Mouse (Mus musculus): ENCODE results near the gene Arpc2. TPM values are rescaled to one million over a fixed set of nuclear protein-coding genes. Genes with fewer than 3 reads are reported as not detected.

The Arpc2 gene
- polyA plus RNA-seq, 1 experiment = 150 TPM

DNA sequence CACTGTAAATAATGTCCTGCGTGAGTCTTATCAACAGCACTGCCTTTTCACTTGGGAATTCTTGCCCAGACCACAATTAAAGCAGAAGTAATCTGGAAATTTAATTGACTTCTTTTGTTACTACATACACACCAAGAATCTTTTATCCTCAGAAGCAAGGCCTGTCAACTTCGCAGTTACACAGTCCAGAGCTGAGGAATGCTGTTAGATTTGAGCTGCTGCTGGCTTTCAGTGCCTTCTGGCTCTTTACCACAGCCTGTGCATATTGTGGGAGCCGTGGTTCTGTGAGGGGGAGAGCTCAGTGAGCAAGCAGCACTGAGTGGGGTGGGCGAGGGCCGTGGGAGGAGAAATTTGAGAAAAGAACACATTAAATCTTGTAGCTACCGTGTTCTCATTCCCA is 4.4 kb downstream of the Arpc2 start:
- Histone ChIP-seq H3K4me1 (ENCODE audit: control insufficient read depth, insufficient read depth, low read length) (peaks cover 2% of the 10 kb centered on the region), H3K27ac (ENCODE audit: control insufficient read depth, insufficient read depth, low read depth, low read length, poor library complexity) (no peak overlapping the region), H3K4me3 (replicated peaks; ENCODE audit: control insufficient read depth, low read depth, low read length) (no peak overlapping the region)
- TF ChIP-seq CTCF (IDR thresholded peaks at IDR 0.05; ENCODE audit: control insufficient read depth, insufficient read depth, low read length) = no peak
- no peak for TF ChIP-seq POLR2A (IDR thresholded peaks at IDR 0.05; ENCODE audit: borderline replicate concordance, control insufficient read depth, low read depth, low read length)
- WGBS = 31% methylated on average over 6 of the region's 6 CpGs

GRCm38 (mm10) chr1:74240832-74241231 is 4.9 kb downstream of the Arpc2 start:
- Histone ChIP-seq H3K27ac (ENCODE audit: control insufficient read depth, insufficient read depth, low read depth, low read length, poor library complexity) (no peak overlapping the region), H3K4me1 (ENCODE audit: control insufficient read depth, insufficient read depth, low read length) (peaks cover 2% of the 10 kb centered on the region), H3K4me3 (replicated peaks; ENCODE audit: control insufficient read depth, low read depth, low read length) (no peak overlapping the region)
- WGBS = 34% methylated on average over 4 of the region's 4 CpGs
- no peak for TF ChIP-seq CTCF (IDR thresholded peaks at IDR 0.05; ENCODE audit: control insufficient read depth, insufficient read depth, low read length)
- no peak for TF ChIP-seq POLR2A (IDR thresholded peaks at IDR 0.05; ENCODE audit: borderline replicate concordance, control insufficient read depth, low read depth, low read length)

DNA sequence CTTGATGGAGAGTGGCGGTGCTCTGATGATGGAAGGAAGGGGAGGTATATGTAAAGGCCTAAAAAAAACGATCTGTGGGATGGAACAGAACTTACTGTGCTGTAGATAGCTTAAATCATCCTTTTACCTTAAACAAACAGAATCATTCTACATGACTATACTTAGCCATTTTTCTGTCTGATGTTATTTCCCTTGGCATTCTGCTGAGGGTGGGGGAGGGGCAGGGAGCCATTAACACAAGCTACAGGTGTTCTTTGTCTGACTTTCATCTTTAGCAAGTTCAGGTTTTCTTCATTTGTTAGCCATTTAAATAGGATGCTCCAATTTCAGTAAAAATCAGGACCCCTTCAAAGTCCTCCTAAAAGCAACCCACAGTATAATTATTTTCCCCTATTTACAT is 9.6 kb downstream of the Arpc2 start:
- 60% methylated on average over 2 of the region's 2 CpGs for WGBS
- H3K4me3 ChIP-seq (replicated peaks; ENCODE audit: control insufficient read depth, low read depth, low read length) = no peak overlapping the region
- H3K4me1 ChIP-seq (ENCODE audit: control insufficient read depth, insufficient read depth, low read length) = peaks cover 3% of the 10 kb centered on the region; the same call in 1 of the 2 replicates
- no peak overlapping the region for H3K27ac ChIP-seq (ENCODE audit: control insufficient read depth, insufficient read depth, low read depth, low read length, poor library complexity)
- TF ChIP-seq CTCF (IDR thresholded peaks at IDR 0.05; ENCODE audit: control insufficient read depth, insufficient read depth, low read length) (no peak), POLR2A (IDR thresholded peaks at IDR 0.05; ENCODE audit: borderline replicate concordance, control insufficient read depth, low read depth, low read length) (no peak)

DNA sequence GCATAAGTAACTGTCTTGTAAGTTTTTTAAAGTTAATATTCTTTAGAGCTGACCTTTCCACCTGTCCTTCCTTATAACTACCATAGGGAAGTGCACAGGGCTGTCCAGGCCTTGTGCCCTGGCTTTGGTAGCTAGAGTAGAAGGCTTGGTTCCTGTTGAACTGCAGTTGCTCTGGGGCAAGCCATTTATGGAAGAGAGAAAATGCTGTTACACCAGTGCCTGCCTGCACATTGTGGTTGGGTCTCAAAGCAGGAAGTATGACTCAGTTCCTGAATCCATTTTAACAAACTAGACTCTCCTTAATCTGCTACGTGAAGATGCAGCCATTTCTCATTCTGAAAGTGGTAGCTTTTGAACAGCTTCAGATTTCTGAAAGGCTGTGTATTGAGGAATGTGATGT is 12.9 kb downstream of the Arpc2 start:
- no peak for TF ChIP-seq CTCF (IDR thresholded peaks at IDR 0.05; ENCODE audit: control insufficient read depth, insufficient read depth, low read length)
- TF ChIP-seq POLR2A (IDR thresholded peaks at IDR 0.05; ENCODE audit: borderline replicate concordance, control insufficient read depth, low read depth, low read length) = no peak
- 2% methylated on average over 1 of the region's 1 CpGs for WGBS
- no peak overlapping the region for H3K4me3 ChIP-seq (replicated peaks; ENCODE audit: control insufficient read depth, low read depth, low read length)
- peak overlapping the region; percentile 61; the same call in 1 of the 2 replicates for H3K27ac ChIP-seq (ENCODE audit: control insufficient read depth, insufficient read depth, low read depth, low read length, poor library complexity)
- H3K4me1 ChIP-seq (ENCODE audit: control insufficient read depth, insufficient read depth, low read length) = peaks cover 3% of the 10 kb centered on the region; the same call in 1 of the 2 replicates

- no peak overlapping the region for H3K4me3 ChIP-seq (replicated peaks; ENCODE audit: control insufficient read depth, low read depth, low read length)
- WGBS = 27% methylated on average over 5 of the region's 5 CpGs
- TF ChIP-seq CTCF (IDR thresholded peaks at IDR 0.05; ENCODE audit: control insufficient read depth, insufficient read depth, low read length) (no peak), POLR2A (IDR thresholded peaks at IDR 0.05; ENCODE audit: borderline replicate concordance, control insufficient read depth, low read depth, low read length) (no peak)
- H3K4me1 ChIP-seq (ENCODE audit: control insufficient read depth, insufficient read depth, low read length) = peaks cover 3% of the 10 kb centered on the region; the same call in 1 of the 2 replicates
- H3K27ac ChIP-seq (ENCODE audit: control insufficient read depth, insufficient read depth, low read depth, low read length, poor library complexity) = peak overlapping the region; percentile 61
Measured at GRCm38 (mm10) chr1:74249331-74249980, 13.6 kb downstream of the Arpc2 start.

- Histone ChIP-seq H3K27ac (ENCODE audit: control insufficient read depth, insufficient read depth, low read depth, low read length, poor library complexity) (no peak overlapping the region; the same call in 1 of the 2 replicates), H3K4me1 (ENCODE audit: control insufficient read depth, insufficient read depth, low read length) (peaks cover 3% of the 10 kb centered on the region; the same call in 1 of the 2 replicates), H3K4me3 (replicated peaks; ENCODE audit: control insufficient read depth, low read depth, low read length) (no peak overlapping the region)
- 40% methylated on average over 4 of the region's 4 CpGs for whole genome bisulfite sequencing
- TF ChIP-seq POLR2A (IDR thresholded peaks at IDR 0.05; ENCODE audit: borderline replicate concordance, control insufficient read depth, low read depth, low read length) (no peak), CTCF (IDR thresholded peaks at IDR 0.05; ENCODE audit: control insufficient read depth, insufficient read depth, low read length) (no peak)
Measured at GRCm38 (mm10) chr1:74250096-74250495, 14.2 kb downstream of the Arpc2 start.

GRCm38 (mm10) chr1:74255704-74256345 is 19.9 kb downstream of the Arpc2 start:
- no peak for TF ChIP-seq POLR2A (IDR thresholded peaks at IDR 0.05; ENCODE audit: borderline replicate concordance, control insufficient read depth, low read depth, low read length)
- TF ChIP-seq CTCF (IDR thresholded peaks at IDR 0.05; ENCODE audit: control insufficient read depth, insufficient read depth, low read length) = no peak

DNA sequence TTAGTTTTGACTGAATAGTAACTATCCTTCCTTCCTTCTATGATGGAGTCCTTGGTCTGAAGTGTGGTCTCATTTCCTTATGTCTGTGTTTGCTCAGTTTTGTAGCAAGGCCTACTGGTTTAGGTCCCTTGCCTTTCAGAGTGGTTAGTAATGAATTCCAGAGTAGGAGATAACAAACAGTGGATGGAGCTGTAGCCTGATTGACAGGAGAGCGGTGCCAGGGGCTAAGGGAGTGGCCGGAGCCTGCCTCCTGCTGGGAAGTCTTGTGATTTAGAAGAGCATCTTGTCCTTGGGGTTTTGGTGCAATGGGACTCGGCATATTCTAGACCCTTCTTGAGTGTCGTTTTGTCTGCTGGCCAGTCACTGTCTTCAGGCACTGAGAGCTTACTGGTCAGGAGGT is 20.9 kb downstream of the Arpc2 start:
- no peaks in the 10 kb centered on the region; the same call in 1 of the 2 replicates for H3K4me1 ChIP-seq (ENCODE audit: control insufficient read depth, insufficient read depth, low read length)
- no peak for TF ChIP-seq POLR2A (IDR thresholded peaks at IDR 0.05; ENCODE audit: borderline replicate concordance, control insufficient read depth, low read depth, low read length)
- TF ChIP-seq CTCF (IDR thresholded peaks at IDR 0.05; ENCODE audit: control insufficient read depth, insufficient read depth, low read length) = no peak
- WGBS = 93% methylated on average over 4 of the region's 4 CpGs

More at GRCm38 (mm10) chr1:74255704-74256345, 19.9 kb downstream of the Arpc2 start:
- no peak overlapping the region for H3K4me3 ChIP-seq (replicated peaks; ENCODE audit: control insufficient read depth, low read depth, low read length)
- WGBS = 94% methylated on average over 8 of the region's 8 CpGs
- H3K4me1 ChIP-seq (ENCODE audit: control insufficient read depth, insufficient read depth, low read length) = no peaks in the 10 kb centered on the region; the same call in 1 of the 2 replicates
- H3K27ac ChIP-seq (ENCODE audit: control insufficient read depth, insufficient read depth, low read depth, low read length, poor library complexity) = no peak overlapping the region

More for the DNA sequence above, 20.9 kb downstream of the Arpc2 start:
- Histone ChIP-seq H3K4me3 (replicated peaks; ENCODE audit: control insufficient read depth, low read depth, low read length) (no peak overlapping the region), H3K27ac (ENCODE audit: control insufficient read depth, insufficient read depth, low read depth, low read length, poor library complexity) (no peak overlapping the region)

Measured in bone marrow, adult 2 months (tissue).